Mouse (Mus musculus) lung, postnatal 10 days (tissue): Measurements from ENCODE around the gene Kcnq5.
"Not testable (repeated sequence)": the region's sequence is repeated elsewhere in the genome, so short reads cannot be mapped to it uniquely, and the experiment has no call there.

Experiments
- DNase-seq: peaks from one replicate; pipeline ENCODE4 v3.0.0; 2021

The Kcnq5 gene

GRCm38 (mm10) chr1:21460941-21461689, 500.6 kb downstream of the Kcnq5 start:
- peak; percentile 59 for DNase-seq

- no peak for DNase-seq
Observed at GRCm38 (mm10) chr1:21458581-21458980, 503.2 kb downstream of the Kcnq5 start.

DNA sequence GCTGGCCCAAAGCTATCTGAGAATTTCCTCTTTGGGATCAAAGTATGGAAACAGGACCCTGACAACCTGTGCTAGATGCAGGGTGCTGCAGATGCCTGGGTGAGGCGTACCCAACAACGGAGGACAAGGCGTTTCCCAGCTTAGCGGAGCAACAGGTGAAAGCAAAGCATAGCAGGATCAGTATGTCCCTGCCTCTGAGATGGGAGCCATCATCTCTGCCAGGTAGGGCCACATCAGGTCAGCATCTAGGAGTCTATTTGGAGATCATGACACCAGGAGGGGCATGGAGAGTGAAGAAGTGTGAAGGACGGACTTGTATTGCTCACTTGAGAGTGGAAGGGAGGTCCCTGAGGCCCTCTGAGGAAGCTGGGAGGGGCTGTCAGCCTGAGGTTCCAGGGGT, 505.8 kb downstream of the Kcnq5 start:
- no peak for DNase-seq

DNA sequence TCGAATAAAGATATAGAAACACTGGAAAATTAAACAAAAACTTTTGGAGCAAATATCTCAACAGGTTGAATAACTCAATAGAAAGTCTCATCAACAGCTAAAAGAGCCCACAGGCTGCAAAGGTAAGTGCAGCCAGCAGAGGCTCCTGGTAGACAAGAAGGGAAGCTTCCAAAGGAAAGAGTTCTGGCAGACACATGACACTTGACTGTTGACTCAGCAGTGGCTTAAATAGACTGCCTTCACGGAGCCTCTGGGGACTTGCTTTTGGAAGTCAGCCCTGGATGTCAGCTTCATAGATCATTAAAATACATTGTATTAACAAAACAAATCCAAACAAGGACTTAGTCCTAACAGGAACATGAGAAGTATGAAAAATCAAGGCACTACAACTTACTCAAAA, 513.5 kb downstream of the Kcnq5 start:
- peak; percentile 22 for DNase-seq

- no peak for DNase-seq
Observed at GRCm38 (mm10) chr1:21436753-21437152, 525.0 kb downstream of the Kcnq5 start.

GRCm38 (mm10) chr1:21434853-21435252, 526.9 kb downstream of the Kcnq5 start:
- DNase-seq: no peak

GRCm38 (mm10) chr1:21431666-21432065, 530.1 kb downstream of the Kcnq5 start:
- no peak for DNase-seq

GRCm38 (mm10) chr1:21428079-21428478, 533.7 kb downstream of the Kcnq5 start:
- no peak for DNase-seq

GRCm38 (mm10) chr1:21425654-21426053, 536.1 kb downstream of the Kcnq5 start:
- DNase-seq: no peak

DNA sequence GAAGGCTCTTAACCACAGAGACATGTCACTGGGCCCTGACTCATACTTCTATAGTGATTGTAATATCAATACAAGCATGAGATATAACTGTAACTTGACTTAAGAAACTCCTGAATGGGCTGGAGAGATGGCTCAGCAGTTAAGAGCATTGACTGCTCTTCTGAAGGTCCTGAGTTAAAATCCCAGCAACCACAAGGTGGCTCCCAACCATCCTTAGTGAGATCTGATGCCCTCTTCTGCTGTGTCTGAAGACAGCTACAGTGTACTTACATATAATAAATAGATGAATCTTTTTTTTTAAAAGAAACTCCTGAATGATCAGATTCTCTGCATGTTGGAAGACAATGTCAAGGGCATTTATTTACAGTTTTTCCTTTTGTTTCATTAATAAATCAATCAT, 542.4 kb downstream of the Kcnq5 start:
- DNase-seq: peak; percentile 9

DNA sequence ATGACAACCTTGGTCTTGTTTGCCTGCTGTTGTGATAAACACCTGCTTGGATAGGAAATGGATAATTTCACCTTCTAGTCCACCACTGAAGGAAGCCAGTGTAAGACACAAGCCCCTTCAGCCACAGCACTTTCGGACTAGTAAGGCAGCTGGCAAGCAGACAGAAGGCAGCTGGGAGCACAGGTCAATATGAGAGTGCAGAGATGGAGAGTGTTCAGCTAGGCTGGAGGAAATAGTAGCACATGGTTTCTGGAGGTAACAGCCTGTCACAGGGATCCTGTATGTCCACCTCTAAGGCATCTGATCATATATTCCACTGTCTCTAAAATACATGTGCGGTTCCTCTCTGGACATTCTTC, 549.6 kb downstream of the Kcnq5 start:
- DNase-seq: no peak

DNA sequence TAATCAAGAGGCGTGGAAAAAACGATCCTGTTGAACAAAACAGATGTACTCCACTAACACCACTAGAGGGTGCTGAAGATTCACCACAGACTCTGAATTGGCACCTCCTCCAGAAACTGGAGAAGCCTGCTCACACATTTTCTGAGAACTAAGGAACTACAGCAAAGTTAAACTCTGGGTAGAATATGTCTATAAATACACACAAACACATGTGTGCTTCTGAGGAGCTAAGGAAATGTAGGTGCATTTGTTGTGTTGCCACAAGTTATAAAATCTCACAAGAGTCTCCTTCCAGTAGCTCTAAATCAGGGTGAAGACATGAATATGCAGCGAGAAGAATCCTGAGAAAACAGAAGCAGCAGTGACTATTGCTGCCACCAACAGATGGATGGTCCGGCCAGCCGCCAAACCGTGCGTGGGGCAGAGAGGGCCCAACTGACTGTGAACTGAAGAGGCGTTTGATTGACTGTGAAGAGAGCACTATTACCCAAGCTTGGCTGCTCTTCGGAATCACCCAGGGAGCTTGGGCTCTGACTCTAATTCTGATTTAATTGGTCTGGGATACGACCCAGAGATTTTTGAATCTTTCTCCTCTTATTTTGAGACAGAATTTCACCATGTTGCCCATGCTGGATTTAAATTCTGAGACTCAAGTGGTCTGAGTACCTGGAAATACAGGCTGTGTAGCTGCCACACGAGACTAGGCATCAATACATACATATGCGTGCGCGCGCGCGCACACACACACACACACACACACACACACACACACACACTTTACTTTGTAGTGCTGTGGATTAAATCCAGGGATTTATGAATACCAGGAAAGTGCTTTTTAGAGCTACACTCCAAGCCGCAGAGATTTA, 550.2 kb downstream of the Kcnq5 start:
- DNase-seq: peak; percentile 73

GRCm38 (mm10) chr1:21407266-21407665, 554.5 kb downstream of the Kcnq5 start:
- no peak for DNase-seq

GRCm38 (mm10) chr1:21402804-21403203, 558.9 kb downstream of the Kcnq5 start:
- DNase-seq: no peak

- DNase-seq: no peak
Observed at GRCm38 (mm10) chr1:21391138-21391671, 570.5 kb downstream of the Kcnq5 start.

DNA sequence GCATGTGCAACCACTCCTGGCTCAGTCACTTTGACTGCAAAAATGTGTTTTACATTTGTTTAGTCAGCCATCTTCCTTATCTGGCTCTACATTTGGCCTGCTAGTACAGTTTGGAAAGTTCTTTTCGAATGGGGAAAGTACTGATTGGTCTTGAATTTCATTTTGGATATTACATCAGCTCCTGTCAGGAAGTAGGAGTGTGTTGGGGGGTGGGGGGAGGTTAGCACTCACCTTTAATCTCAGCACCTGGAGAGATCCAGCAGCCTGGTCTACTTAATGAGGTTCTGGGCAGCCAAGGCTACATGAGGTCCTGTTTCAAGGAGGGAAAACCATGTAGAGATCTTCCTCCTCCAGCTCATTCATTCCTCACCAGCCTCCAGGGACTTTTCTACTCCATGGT, 578.5 kb downstream of the Kcnq5 start, which contains the start of gene Khdc1b:
Khdc1b (plus strand) TSS at position 301 of the 400 bp plus-strand sequence.
- no peak for DNase-seq

- not testable (repeated sequence) for DNase-seq
Observed at GRCm38 (mm10) chr1:21368031-21368430, 593.7 kb downstream of the Kcnq5 start, which contains the start of gene Khdc1c. Khdc1c (plus strand) TSS chr1:21368331.

GRCm38 (mm10) chr1:21349341-21349740, 612.4 kb downstream of the Kcnq5 start, which contains the start of gene Khdc1a:
Khdc1a (plus strand) TSS chr1:21349641.
- DNase-seq: no peak
